Mouse (Mus musculus): ENCODE data around the gene Ror1. TPM values are rescaled to one million over a fixed set of nuclear protein-coding genes. Genes with fewer than 3 reads are reported as not detected.

Ror1 gene
- polyA plus RNA-seq, 1 experiment = 0.06 TPM

GRCm38 (mm10) chr4:100271059-100271735 is 175.6 kb downstream of the Ror1 start:
- TF ChIP-seq CEBPB (IDR thresholded peaks at IDR 0.05; ENCODE audit: insufficient read depth, poor library complexity, severe bottlenecking) (no peak), SRF (IDR thresholded peaks at IDR 0.05; ENCODE audit: control insufficient read depth, insufficient read length, low read depth) (no peak), TCF3 (IDR thresholded peaks at IDR 0.05; ENCODE audit: insufficient read length, low read depth) (no peak), MAX (IDR thresholded peaks at IDR 0.05; ENCODE audit: low read depth) (no peak), E2F4 (IDR thresholded peaks at IDR 0.05; ENCODE audit: insufficient read depth) (no peak), MYOD1 (IDR thresholded peaks at IDR 0.05; ENCODE audit: control insufficient read depth in 1 of 3, insufficient read length in 2 of 3, low read depth in 2 of 3) (no peak), REST (IDR thresholded peaks at IDR 0.05; ENCODE audit: insufficient read depth, insufficient read length) (no peak), POLR2A (IDR thresholded peaks at IDR 0.05; ENCODE audit: insufficient read length, low read depth) (no peak), POLR2AphosphoS2 (IDR thresholded peaks at IDR 0.05; ENCODE audit: insufficient read length, low read depth) (no peak), USF1 (IDR thresholded peaks at IDR 0.05; ENCODE audit: low read depth) (no peak), TCF12 (IDR thresholded peaks at IDR 0.05; ENCODE audit: insufficient read depth, poor library complexity, severe bottlenecking) (no peak)
- no peak overlapping the region for H3K4me3 ChIP-seq
- no peak overlapping the region for H3K4me2 ChIP-seq (ENCODE audit: low read depth)
- no peaks in the 10 kb centered on the region for H3K27me3 ChIP-seq (ENCODE audit: control insufficient read depth, insufficient read depth, insufficient read length)
- no peak overlapping the region for H3ac ChIP-seq (ENCODE audit: control insufficient read depth, insufficient read length)
- H3K36me3 ChIP-seq (ENCODE audit: control insufficient read depth, insufficient read depth) = no peaks in the 10 kb centered on the region
- no peaks in the 10 kb centered on the region for H3K79me2 ChIP-seq (ENCODE audit: control insufficient read depth, insufficient read depth)

GRCm38 (mm10) chr4:100271736-100272127 is 176.1 kb downstream of the Ror1 start:
- Histone ChIP-seq H3K79me2 (ENCODE audit: control insufficient read depth, insufficient read depth) (no peaks in the 10 kb centered on the region), H3K4me3 (no peak overlapping the region), H3K27me3 (ENCODE audit: control insufficient read depth, insufficient read depth, insufficient read length) (no peaks in the 10 kb centered on the region), H3ac (ENCODE audit: control insufficient read depth, insufficient read length) (no peak overlapping the region), H3K4me2 (ENCODE audit: low read depth) (no peak overlapping the region), H3K36me3 (ENCODE audit: control insufficient read depth, insufficient read depth) (no peaks in the 10 kb centered on the region)
- TF ChIP-seq MYOG (IDR thresholded peaks at IDR 0.05; ENCODE audit: control insufficient read depth in 1 of 3, insufficient read depth in 1 of 3, insufficient read length in 2 of 3, low read depth in 2 of 3) = no peak
- no peak for TF ChIP-seq E2F4 (IDR thresholded peaks at IDR 0.05; ENCODE audit: insufficient read depth)
- no peak for TF ChIP-seq SRF (IDR thresholded peaks at IDR 0.05; ENCODE audit: control insufficient read depth, insufficient read length, low read depth)
- TF ChIP-seq MAX (IDR thresholded peaks at IDR 0.05; ENCODE audit: low read depth) = no peak
- TF ChIP-seq MYOD1 (IDR thresholded peaks at IDR 0.05; ENCODE audit: control insufficient read depth in 1 of 3, insufficient read length in 2 of 3, low read depth in 2 of 3) = no peak
- TF ChIP-seq REST (IDR thresholded peaks at IDR 0.05; ENCODE audit: insufficient read depth, insufficient read length) = no peak
- TF ChIP-seq CEBPB (IDR thresholded peaks at IDR 0.05; ENCODE audit: insufficient read depth, poor library complexity, severe bottlenecking) = no peak
- TF ChIP-seq POLR2AphosphoS2 (IDR thresholded peaks at IDR 0.05; ENCODE audit: insufficient read length, low read depth) = no peak

DNA sequence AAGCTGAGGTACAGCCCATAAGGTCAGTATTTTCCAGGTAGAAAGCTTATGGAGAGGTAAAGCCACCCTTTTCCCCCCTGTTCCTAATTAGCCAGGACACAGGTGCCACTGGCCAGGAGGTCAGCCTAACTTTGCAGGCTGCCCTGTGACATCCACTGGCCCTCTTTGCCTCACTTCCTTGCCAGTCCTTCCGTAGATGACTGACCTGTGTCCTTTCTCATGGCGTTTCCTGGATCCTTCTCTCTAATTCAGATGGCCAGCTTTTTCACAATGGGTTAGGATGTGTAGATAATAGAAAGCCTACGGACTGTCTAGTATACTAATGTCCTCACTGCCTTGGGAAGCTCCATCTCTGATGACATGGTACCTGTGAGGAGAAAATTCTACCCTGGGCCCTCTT is 177.8 kb downstream of the Ror1 start:
- Histone ChIP-seq H3K27me3 (ENCODE audit: control insufficient read depth, insufficient read depth, insufficient read length) (no peaks in the 10 kb centered on the region), H3K36me3 (ENCODE audit: control insufficient read depth, insufficient read depth) (no peaks in the 10 kb centered on the region), H3K4me3 (no peak overlapping the region), H3K4me2 (ENCODE audit: low read depth) (no peak overlapping the region), H3K79me2 (ENCODE audit: control insufficient read depth, insufficient read depth) (no peaks in the 10 kb centered on the region), H3ac (ENCODE audit: control insufficient read depth, insufficient read length) (no peak overlapping the region)
- no peak for TF ChIP-seq POLR2AphosphoS2 (IDR thresholded peaks at IDR 0.05; ENCODE audit: insufficient read length, low read depth)

DNA sequence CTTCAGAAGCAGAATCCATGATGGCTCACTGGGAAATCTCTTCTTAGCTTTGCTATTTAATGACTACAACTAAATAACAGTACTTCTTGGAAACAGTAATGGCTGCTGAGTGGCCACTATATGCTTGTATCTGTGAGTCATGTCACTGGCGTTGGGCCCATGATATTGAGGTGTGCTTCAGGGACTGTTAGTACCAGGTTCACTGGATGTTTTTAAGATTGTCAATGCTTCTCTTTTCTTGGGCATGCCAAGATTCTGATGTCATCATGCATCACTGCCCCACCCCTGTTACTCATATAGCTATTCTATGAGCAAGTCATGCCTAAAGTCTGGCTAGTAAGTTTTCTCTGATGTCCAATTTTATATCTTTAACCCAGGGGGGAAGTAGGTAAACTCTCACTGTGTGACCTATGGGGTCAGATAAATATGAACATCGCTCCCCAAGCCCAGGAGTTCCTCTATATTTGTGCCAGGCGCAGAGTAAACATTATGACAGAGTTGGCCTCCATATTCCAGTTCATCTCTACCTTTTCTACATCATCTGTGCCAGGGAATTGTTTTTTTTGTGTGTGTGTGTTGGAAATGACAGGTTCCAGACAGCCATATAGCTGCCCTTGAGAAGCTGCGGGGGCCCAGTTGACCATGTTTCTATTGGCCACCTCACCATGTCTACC is 178.4 kb downstream of the Ror1 start:
- Histone ChIP-seq H3K79me2 (ENCODE audit: control insufficient read depth, insufficient read depth) (no peaks in the 10 kb centered on the region), H3K4me2 (ENCODE audit: low read depth) (no peak overlapping the region), H3K27me3 (ENCODE audit: control insufficient read depth, insufficient read depth, insufficient read length) (no peaks in the 10 kb centered on the region), H3K4me3 (no peak overlapping the region), H3K36me3 (ENCODE audit: control insufficient read depth, insufficient read depth) (no peaks in the 10 kb centered on the region), H3ac (ENCODE audit: control insufficient read depth, insufficient read length) (no peak overlapping the region)
- no peak for TF ChIP-seq POLR2A (IDR thresholded peaks at IDR 0.05; ENCODE audit: insufficient read length, low read depth)
- TF ChIP-seq CEBPB (IDR thresholded peaks at IDR 0.05; ENCODE audit: insufficient read depth, poor library complexity, severe bottlenecking) = no peak
- no peak for TF ChIP-seq MYOG (IDR thresholded peaks at IDR 0.05; ENCODE audit: control insufficient read depth in 1 of 3, insufficient read depth in 1 of 3, insufficient read length in 2 of 3, low read depth in 2 of 3)
- no peak for TF ChIP-seq TCF3 (IDR thresholded peaks at IDR 0.05; ENCODE audit: insufficient read length, low read depth)
- TF ChIP-seq POLR2AphosphoS2 (IDR thresholded peaks at IDR 0.05; ENCODE audit: insufficient read length, low read depth) = no peak
- no peak for TF ChIP-seq MAX (IDR thresholded peaks at IDR 0.05; ENCODE audit: low read depth)

DNA sequence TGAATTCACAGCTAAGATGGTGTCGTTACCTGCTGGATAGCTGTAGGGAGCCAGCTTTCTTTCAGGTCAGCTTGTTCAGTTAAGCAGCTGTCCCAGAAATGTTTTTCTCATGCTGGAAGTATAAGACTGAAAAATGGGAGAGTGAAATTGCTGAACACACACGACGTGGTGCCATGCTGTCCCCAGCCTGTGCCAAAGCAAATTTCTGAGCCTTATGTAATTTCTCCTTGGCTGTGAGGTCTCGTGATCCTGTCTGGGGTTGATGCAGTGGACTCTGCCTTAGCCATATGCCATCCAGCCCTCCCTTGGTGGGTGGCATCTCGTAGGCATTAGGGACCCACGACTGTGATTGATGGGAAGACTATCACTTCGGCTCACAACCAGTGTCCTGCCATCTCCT is 180.9 kb downstream of the Ror1 start:
- H3K27me3 ChIP-seq (ENCODE audit: control insufficient read depth, insufficient read depth, insufficient read length) = no peaks in the 10 kb centered on the region
- no peaks in the 10 kb centered on the region for H3K79me2 ChIP-seq (ENCODE audit: control insufficient read depth, insufficient read depth)
- TF ChIP-seq CEBPB (IDR thresholded peaks at IDR 0.05; ENCODE audit: insufficient read depth, poor library complexity, severe bottlenecking) (no peak), MAX (IDR thresholded peaks at IDR 0.05; ENCODE audit: low read depth) (no peak), REST (IDR thresholded peaks at IDR 0.05; ENCODE audit: insufficient read depth, insufficient read length) (no peak), E2F4 (IDR thresholded peaks at IDR 0.05; ENCODE audit: insufficient read depth) (no peak), MYOG (IDR thresholded peaks at IDR 0.05; ENCODE audit: control insufficient read depth in 1 of 3, insufficient read depth in 1 of 3, insufficient read length in 2 of 3, low read depth in 2 of 3) (no peak), POLR2AphosphoS2 (IDR thresholded peaks at IDR 0.05; ENCODE audit: insufficient read length, low read depth) (no peak), POLR2A (IDR thresholded peaks at IDR 0.05; ENCODE audit: insufficient read length, low read depth) (no peak), SRF (IDR thresholded peaks at IDR 0.05; ENCODE audit: control insufficient read depth, insufficient read length, low read depth) (no peak), MYOD1 (IDR thresholded peaks at IDR 0.05; ENCODE audit: control insufficient read depth in 1 of 3, insufficient read length in 2 of 3, low read depth in 2 of 3) (no peak)
- no peaks in the 10 kb centered on the region for H3K36me3 ChIP-seq (ENCODE audit: control insufficient read depth, insufficient read depth)
- no peak overlapping the region for H3ac ChIP-seq (ENCODE audit: control insufficient read depth, insufficient read length)
- no peak overlapping the region for H3K4me2 ChIP-seq (ENCODE audit: low read depth)
- no peak overlapping the region for H3K4me3 ChIP-seq
